Mouse (Mus musculus) midbrain, embryonic 16.5 days (tissue): Measurements from ENCODE around the gene Pkd1. TPM values are rescaled to one million over a fixed set of nuclear protein-coding genes. Genes with fewer than 3 reads are reported as not detected.

Experiments
- microRNA-seq: library from miRNA; unstranded; fragments of <30 nt; microRNA quantifications from one replicate; pipeline ENCODE4, GENCODE M21; 2017
- polyA plus RNA-seq: library from polyadenylated mRNA; unstranded; fragments of >200 nt; fragmentation: Nextera tagmentation; extraction: Ambion mirVana; gene quantifications from 2 replicates; pipeline ENCODE4 v1.2.1, GENCODE M21; 2015

Pkd1 gene
- polyA plus RNA-seq, 1 experiment from 2014 or later = 20.1 TPM

Small RNAs within 50 kb of the gene (microRNA-seq; reads per million reads assigned to microRNA genes)
- gene Gm24589 = not detected

Other genes with a start within 250 kb of the Pkd1 start
- 0.55 and 0.83 TPM in 2 replicates for gene Abca17, start 198.8 kb upstream of the Pkd1 start, polyA plus RNA-seq
- 35.0 and 37.6 TPM in 2 replicates for gene Abca3, start 197.9 kb upstream of the Pkd1 start, polyA plus RNA-seq
- 357 and 365 TPM in 2 replicates for gene Rnps1, start 135.3 kb upstream of the Pkd1 start, polyA plus RNA-seq
- 34.2 and 34.4 TPM in 2 replicates for gene Eci1, start 123.2 kb upstream of the Pkd1 start, polyA plus RNA-seq
- gene Dnase1l2, start 106.7 kb upstream of the Pkd1 start, polyA plus RNA-seq = 7.9 and 9.9 TPM in 2 replicates
- 46.4 and 50.2 TPM in 2 replicates for gene E4f1, start 79.5 kb upstream of the Pkd1 start, polyA plus RNA-seq
- 64.2 and 70.2 TPM in 2 replicates for gene Pgp, start 79.4 kb upstream of the Pkd1 start, polyA plus RNA-seq
- 0.40 TPM in 1 of 2 replicates, not detected in the other for gene Bricd5, start 76.0 kb upstream of the Pkd1 start, polyA plus RNA-seq
- 36.5 and 37.2 TPM in 2 replicates for gene Mlst8, start 70.8 kb upstream of the Pkd1 start, polyA plus RNA-seq
- 43.6 and 45.7 TPM in 2 replicates for gene Caskin1, start 61.2 kb upstream of the Pkd1 start, polyA plus RNA-seq
- gene Traf7, start 21.9 kb upstream of the Pkd1 start, polyA plus RNA-seq = 103 and 104 TPM in 2 replicates
- gene Rab26, start 15.6 kb upstream of the Pkd1 start, polyA plus RNA-seq = 9.1 and 14.7 TPM in 2 replicates
- 72.4 and 85.0 TPM in 2 replicates for gene Tsc2, start 82.8 kb downstream of the Pkd1 start, polyA plus RNA-seq
- gene Nthl1, start 82.8 kb downstream of the Pkd1 start, polyA plus RNA-seq = 9.8 and 10.0 TPM in 2 replicates
- gene Slc9a3r2, start 100.5 kb downstream of the Pkd1 start, polyA plus RNA-seq = 43.3 and 43.7 TPM in 2 replicates
- gene Npw, start 108.6 kb downstream of the Pkd1 start, polyA plus RNA-seq = 0.36 and 0.90 TPM in 2 replicates
- gene Zfp598, start 119.9 kb downstream of the Pkd1 start, polyA plus RNA-seq = 19.7 and 20.3 TPM in 2 replicates
- 266 and 303 TPM in 2 replicates for gene Syngr3, start 140.1 kb downstream of the Pkd1 start, polyA plus RNA-seq
- gene Gfer, start 146.3 kb downstream of the Pkd1 start, polyA plus RNA-seq = 33.7 and 40.8 TPM in 2 replicates
- gene Noxo1, start 146.4 kb downstream of the Pkd1 start, polyA plus RNA-seq = 1.9 and 2.2 TPM in 2 replicates
- 61.8 and 69.2 TPM in 2 replicates for gene Tbl3, start 157.8 kb downstream of the Pkd1 start, polyA plus RNA-seq
- 0.28 TPM in 1 of 2 replicates, not detected in the other for gene Rnf151, start 168.2 kb downstream of the Pkd1 start, polyA plus RNA-seq
- 657 and 682 TPM in 2 replicates for gene Rps2, start 168.3 kb downstream of the Pkd1 start, polyA plus RNA-seq
- gene Ndufb10, start 174.6 kb downstream of the Pkd1 start, polyA plus RNA-seq = 264 and 289 TPM in 2 replicates
- gene Rpl3l, start 178.0 kb downstream of the Pkd1 start, polyA plus RNA-seq = not detected in 2 replicates
- 14.9 and 17.5 TPM in 2 replicates for gene Msrb1, start 186.8 kb downstream of the Pkd1 start, polyA plus RNA-seq
- not detected in 2 replicates for gene Hs3st6, start 203.2 kb downstream of the Pkd1 start, polyA plus RNA-seq